Mouse (Mus musculus): Measurements from ENCODE around the gene Cacng7.

DNA sequence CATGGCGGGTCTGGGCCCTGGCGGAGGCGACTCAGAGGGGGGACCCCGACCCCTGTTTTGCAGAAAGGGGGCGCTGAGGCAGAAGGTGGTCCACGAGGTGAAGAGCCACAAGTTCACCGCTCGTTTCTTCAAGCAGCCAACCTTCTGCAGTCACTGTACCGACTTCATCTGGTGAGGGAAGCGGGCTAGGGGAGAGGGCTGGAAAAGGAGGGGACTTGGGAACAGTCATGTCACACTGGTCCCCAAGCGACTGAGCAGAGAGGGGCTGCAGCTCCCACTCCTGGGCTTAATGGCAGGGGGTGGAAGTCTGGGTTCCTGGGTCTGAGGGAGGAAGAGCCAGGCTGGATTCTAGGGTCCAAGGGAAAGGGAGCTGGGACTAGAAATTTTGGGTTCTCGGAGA, 29.0 kb upstream of the Cacng7 start:
- no peak for TF ChIP-seq CTCF (IDR thresholded peaks at IDR 0.05; ENCODE audit: extremely low read depth, insufficient read depth, low read length)
- no peak for TF ChIP-seq POLR2A (IDR thresholded peaks at IDR 0.05; ENCODE audit: extremely low read depth, insufficient read depth, low read length)

All from cortical plate, adult 2 months (tissue).